Mouse (Mus musculus): ENCODE measurements at regions not wholly inside any gene's neighbourhood (a gene's known extent, or its start where the extent isn't known, plus 50 kb on each side); places are given as distances from the start of the nearest gene placed in this dataset.

DNA sequence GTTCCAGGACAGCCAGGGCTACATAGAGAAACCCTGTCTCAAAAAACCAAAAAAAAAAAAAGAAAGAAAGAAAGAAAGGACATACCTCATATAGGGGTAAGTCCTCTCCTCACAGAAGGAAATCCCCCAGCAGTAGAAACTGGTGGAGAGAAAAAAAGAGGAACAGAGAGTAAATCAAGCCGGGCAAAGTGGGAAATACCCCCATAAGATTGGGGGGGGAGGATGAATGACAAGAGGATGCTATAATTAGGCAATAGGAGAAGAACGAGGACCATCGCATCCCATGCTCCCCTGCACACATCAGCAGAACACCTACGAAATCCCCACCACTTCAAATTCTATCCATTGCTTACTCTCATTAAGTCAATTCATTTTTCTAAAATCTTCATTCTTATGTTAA, 211.1 kb upstream of the Jarid2 start:
- TF ChIP-seq CTCF (IDR thresholded peaks at IDR 0.05; ENCODE audit: extremely low read depth, insufficient read depth, low read length) (no peak), POLR2A (IDR thresholded peaks at IDR 0.05; ENCODE audit: extremely low read depth, insufficient read depth, low read length) (no peak)
